Mouse (Mus musculus) adipocyte (in vitro differentiated cells): ENCODE results near the gene Thada.
A peak's percentile ranks its signal among the peaks of the same experiment; 100 is the strongest.
"Not testable (repeated sequence)": the region's sequence is repeated elsewhere in the genome, so short reads cannot be mapped to it uniquely, and the experiment has no call there.

ENCODE experiments used
- DNase-seq: peaks from one replicate; pipeline ENCODE4 v3.0.0-alpha.2; 2016; ENCODE audit warnings: low spot score

Gene Thada

GRCm38 (mm10) chr17:84258638-84259261 lies 207.3 kb downstream of the Thada start:
- peak; percentile 73 for DNase-seq

DNA sequence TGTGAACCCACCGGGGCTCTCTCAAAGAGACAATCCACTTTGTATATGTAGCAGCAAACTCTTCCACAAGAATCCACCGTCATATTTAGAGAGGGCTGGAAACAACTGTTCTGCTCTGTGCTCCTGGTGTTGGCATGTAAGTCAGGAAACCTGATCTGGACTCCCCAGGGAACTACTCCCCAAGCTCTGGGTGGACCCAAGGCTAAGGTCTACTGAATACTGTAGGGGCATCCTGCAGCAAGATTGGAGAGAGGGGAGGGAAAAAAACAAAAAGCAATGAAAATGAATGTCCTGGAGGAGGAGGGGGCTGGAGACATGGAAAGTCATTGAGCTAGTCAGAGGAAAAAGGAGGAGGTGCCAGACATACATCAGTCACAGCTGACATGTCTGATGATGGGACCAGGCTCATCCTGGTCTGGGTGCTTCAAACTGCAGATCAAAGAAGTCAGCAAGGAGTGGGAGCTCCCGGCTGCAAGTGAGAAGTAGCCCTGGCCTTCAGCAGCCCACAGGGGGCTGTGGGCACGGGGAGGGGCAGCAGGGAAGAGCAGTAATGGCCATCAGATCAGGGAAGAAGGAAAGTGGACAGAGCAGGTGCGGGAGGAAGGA lies 208.0 kb downstream of the Thada start:
- DNase-seq = no peak

GRCm38 (mm10) chr17:84256278-84256819 lies 209.7 kb downstream of the Thada start:
- no peak for DNase-seq

DNA sequence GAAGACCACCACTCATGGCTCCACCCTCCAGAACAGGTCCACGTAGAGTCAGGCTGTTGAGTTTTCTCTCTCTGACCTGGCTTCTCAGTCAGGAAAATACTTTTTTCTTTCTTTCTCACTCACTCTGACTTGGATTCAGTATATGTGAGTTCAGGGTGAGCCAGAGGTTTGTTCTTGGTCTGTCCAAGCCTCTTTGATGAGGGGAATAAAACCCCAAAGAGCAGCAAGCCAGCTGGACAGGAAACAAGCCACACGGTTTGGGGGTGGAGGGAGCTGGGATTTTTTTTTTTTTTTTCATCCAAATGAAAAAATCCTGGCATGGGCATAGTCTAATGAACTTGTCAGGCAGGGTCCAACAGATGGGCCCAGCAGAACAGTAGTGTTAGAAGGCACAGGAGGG lies 210.2 kb downstream of the Thada start:
- DNase-seq = no peak

- no peak for DNase-seq
These were observed 214.6 kb downstream of the Thada start for GRCm38 (mm10) chr17:84251426-84251825.

DNA sequence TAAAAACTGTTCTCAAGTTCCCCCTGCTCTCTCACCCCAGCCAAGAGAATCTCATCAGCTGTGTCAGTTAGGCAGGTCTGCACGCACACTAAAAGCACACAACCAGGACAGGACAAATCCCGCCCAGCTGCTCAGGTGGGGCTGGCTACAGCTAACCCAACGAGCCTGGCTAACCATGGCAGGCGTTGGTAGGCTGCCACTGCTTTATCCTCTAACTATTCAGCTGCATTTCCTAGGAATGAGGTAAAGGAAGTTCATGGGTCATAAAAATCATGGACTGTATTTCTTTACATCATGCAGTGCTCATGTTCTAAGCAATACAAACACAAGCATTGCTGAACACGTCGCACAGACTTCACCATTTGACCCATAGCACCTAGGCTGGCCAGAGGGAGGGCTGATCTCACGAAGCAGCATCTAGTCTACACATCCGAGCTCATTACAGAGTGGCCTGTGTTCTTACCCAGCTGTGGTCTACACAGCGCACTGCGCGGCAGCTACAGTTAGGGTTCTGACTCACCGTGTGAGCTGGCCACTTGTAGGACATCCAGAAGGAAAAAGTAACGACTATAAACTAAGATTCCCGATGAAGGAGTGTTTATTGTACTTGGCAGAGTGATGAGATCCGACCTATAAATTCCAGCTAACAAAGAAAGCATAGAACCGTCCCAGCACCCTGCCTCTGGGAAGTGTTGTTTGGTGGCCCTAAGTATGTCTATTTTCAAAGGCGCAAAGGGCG lies 221.7 kb downstream of the Thada start:
- no peak for DNase-seq

GRCm38 (mm10) chr17:84243759-84244158 lies 222.2 kb downstream of the Thada start:
- DNase-seq = no peak

GRCm38 (mm10) chr17:84241308-84241957 lies 224.6 kb downstream of the Thada start:
- no peak for DNase-seq

DNA sequence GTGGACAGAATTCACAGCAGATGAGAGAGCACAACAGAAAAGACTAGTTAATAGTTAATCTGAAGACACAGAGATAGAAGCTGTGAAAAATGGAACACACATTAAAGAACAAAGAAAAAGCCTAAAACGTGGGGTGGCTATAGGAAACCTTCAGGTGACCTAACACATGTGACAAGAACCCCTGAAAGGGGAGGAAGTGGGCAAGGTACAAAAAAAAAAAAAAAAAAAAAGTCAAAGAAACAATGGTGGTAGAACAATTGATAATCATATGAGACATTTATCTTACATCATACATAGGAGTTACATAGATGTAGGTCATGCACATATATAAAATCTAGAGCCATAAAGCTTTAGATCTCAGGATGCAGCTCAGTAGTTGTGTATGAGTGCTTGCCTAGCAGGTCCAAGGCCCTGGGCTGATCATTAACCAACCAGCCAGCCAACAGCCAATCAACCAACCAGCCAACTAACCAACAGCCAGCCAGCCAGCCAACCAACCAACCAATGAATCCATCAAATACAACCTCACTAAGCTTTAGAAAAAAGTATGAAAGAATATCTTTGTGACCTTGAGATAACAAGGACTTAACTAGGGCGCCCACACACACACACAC lies 226.2 kb downstream of the Thada start:
- DNase-seq = no peak

GRCm38 (mm10) chr17:84238174-84238573 lies 227.8 kb downstream of the Thada start:
- DNase-seq = no peak

DNA sequence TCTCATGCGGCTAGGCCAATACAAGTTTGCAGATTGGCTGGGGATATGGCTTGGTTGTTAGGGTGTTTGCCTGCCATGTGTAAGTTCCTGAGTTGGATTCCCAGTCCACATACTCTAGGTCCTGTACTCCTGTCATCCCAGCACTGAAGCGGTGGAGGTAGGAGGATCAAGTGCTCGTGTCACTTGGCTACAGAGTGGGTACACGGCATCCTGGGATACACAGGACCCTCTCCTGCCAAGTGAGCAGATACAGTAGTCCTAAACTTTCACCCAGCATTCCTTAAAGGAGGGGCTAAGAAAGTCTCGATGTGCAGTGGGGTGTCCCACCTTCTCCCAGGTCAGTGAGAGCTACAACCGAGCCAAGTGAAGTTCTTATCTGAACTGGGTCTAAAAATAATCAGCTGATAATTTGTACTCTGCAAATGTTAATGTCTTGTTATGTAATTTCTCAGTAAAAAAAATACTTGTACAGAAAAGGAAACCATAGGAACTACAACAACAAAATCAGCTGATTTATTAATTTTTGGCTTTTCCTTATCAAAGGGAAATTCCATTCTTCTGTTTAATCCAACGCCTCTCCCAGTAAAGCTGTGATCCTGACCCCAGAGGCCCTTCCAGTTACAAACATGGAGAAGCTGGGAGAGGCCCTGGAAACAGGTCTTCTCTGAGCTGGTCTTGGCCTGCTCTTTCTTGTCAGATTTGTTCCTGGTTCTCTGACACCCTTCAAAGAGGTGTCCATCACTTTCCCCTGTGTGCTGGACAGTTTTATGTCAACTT lies 229.0 kb downstream of the Thada start:
- peak; percentile 44 for DNase-seq

DNA sequence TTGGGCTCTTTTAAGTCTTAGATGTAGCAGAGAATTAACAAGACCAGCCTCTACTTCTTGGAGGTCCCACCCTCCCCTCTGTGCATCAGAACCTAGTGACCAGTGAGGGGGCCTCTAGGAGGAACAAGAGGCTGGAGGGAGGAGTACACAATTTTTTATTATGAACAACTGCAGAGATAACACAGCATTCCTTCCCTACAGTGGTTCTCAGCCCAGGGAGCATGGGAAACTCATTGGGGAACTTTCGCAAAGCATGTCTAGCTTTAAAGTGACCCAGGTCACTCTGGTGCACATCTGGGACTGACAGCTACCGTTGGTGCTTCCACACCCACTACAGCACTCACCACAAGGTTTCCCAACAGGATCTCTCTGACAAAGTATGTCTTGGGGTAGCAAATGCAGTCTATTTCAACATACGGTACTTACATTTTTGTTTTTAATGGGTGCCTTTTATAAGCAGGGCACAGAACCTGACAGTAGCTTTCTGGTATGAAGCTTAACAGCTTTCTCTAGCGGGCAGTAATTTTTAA lies 230.5 kb downstream of the Thada start:
- DNase-seq = peak; percentile 59

GRCm38 (mm10) chr17:84234785-84235184 lies 231.2 kb downstream of the Thada start:
- not testable (repeated sequence) for DNase-seq

GRCm38 (mm10) chr17:84233758-84234157 lies 232.2 kb downstream of the Thada start:
- DNase-seq = no peak

DNA sequence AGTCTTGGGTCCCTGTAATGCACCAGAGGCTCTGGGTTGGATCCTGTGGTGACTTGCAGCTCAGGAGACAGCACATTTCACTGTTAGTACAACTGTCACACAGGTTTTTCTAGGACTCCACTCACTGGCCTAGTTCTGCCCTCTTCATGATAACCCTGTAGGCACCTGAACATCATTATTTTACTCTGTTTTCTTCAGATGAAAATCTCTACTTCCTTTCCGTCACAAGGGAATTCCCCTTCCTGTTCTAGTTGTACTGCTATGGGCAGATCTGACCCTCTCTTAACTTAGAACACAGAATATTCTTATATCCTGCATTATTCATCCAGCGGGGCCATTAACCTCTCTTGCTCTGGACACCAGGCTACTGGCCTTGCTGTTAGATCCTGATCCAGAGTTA lies 234.6 kb downstream of the Thada start:
- no peak for DNase-seq

DNA sequence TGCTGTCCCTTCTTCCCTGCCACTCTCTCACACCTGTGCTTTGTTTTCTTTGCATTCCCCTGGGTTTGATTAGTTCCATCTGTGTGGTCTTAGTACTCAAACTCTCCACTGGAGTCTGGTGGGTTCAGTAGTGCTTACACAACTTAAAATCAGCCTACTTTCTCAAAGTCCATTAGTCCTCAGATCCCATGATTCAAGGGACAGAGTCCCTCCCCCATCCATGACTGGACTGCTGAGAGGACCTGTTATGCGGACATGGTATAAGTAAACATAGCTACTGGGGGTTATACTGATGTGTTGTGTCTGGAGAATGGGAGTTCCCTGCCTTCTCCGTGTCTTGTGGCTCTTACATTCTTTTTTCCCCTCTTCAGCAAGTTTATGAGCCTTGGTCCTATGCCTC lies 237.8 kb downstream of the Thada start:
- DNase-seq = no peak

DNA sequence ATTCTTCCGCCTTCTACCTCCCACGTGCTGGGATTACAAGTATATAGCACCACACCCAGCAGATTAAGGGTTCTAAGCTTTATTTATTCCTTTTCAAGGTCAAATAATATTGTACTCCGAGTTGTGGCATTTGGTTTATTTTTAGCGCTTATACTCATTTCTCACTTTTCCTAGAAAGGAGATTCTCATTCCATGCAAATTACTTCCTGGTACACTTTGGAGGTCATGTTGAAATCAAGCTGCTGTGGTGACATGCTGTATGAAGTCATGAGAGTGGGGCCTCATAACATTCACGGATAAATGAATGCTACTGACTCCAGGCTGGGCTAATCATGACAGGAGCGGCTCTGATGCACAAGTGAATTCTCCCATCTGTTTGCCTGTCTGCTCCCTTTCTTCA lies 239.3 kb downstream of the Thada start:
- DNase-seq = no peak

- DNase-seq = no peak
These were observed 239.8 kb downstream of the Thada start for GRCm38 (mm10) chr17:84226231-84226630.

GRCm38 (mm10) chr17:84224217-84224887 lies 241.7 kb downstream of the Thada start:
- no peak for DNase-seq

- not testable (repeated sequence) for DNase-seq
These were observed 247.2 kb downstream of the Thada start for GRCm38 (mm10) chr17:84218841-84219240.
